Mouse (Mus musculus) neural tube, embryonic 14.5 days (tissue): Measurements from ENCODE around the gene Agtpbp1. TPM values are rescaled to one million over a fixed set of nuclear protein-coding genes. Genes with fewer than 3 reads are reported as not detected.

Experiments
- ATAC-seq: fragments of 200-750 bp; cut with Nextera tagmentation; 2 replicates; pipeline ENCODE4 v1.8.0; 2017; ENCODE audit warnings: low read depth, mild to moderate bottlenecking, moderate TSS enrichment, moderate library complexity
- H3K27ac ChIP-seq: fragments of 300-500 bp; sonication (generic); 2 replicates; pipeline ENCODE4 v1.5.1; 2014; ENCODE audit warnings: low read depth, mild to moderate bottlenecking, control low read depth, low read length, moderate library complexity, mixed read lengths
- H3K27me3 ChIP-seq: fragments of 300-500 bp; sonication (generic); 2 replicates; pipeline ENCODE4 v1.6.1; 2014; ENCODE audit warnings: low read length; ENCODE audit not compliant: control insufficient read depth, insufficient read depth
- H3K36me3 ChIP-seq: fragments of 300-500 bp; sonication (generic); 2 replicates; pipeline ENCODE4 v1.6.1; 2014; ENCODE audit warnings: low read length, mixed read lengths; ENCODE audit not compliant: control insufficient read depth, insufficient read depth
- H3K4me1 ChIP-seq: fragments of 300-500 bp; sonication (generic); 2 replicates; pipeline ENCODE4 v1.6.1; 2014; ENCODE audit warnings: low read length; ENCODE audit not compliant: control insufficient read depth, insufficient read depth
- H3K4me2 ChIP-seq: fragments of 300-500 bp; sonication (generic); 2 replicates; pipeline ENCODE4 v1.6.1; 2014; ENCODE audit warnings: mild to moderate bottlenecking, low read depth, low read length, control low read depth
- H3K4me3 ChIP-seq: fragments of 300-500 bp; sonication (generic); 2 replicates; pipeline ENCODE4 v1.5.1; 2014; ENCODE audit warnings: low read depth, low read length, control low read depth, mixed read lengths
- H3K9ac ChIP-seq: fragments of 300-500 bp; sonication (generic); replicated peaks from 2 replicates; pipeline ENCODE4 v1.6.1; 2014; ENCODE audit warnings: low read depth, mild to moderate bottlenecking, control low read depth, low read length, mixed read lengths
- H3K9me3 ChIP-seq: fragments of 300-500 bp; sonication (generic); 2 replicates; pipeline ENCODE4 v1.6.1; 2016; ENCODE audit warnings: low read length; ENCODE audit not compliant: control insufficient read depth
- WGBS: fragments of 180-500 bp; shearing (Covaris S2); extraction: QIAGEN DNeasy Blood & Tissue Kit; methylation state at CpG from one replicate; pipeline ENCODE4 v1.1.7; 2014; 5-methylcytosine and 5-hydroxymethylcytosine counted together
- polyA plus RNA-seq: library from polyadenylated mRNA; unstranded; fragments of >200 nt; fragmentation: Nextera tagmentation; extraction: Ambion mirVana; gene quantifications from 2 replicates; pipeline ENCODE4 v1.2.1, GENCODE M21; 2014

Agtpbp1 gene
- polyA plus RNA-seq, 1 experiment from 2014 or later: 112 TPM

- WGBS: 87% methylated on average over 5 of the region's 5 CpGs
- no peak overlapping the region for H3K9ac ChIP-seq
- no peaks in the 10 kb centered on the region for H3K9me3 ChIP-seq
- H3K36me3 ChIP-seq: no peaks in the 10 kb centered on the region
- no peak overlapping the region for H3K27ac ChIP-seq
- peaks cover 5% of the 10 kb centered on the region; the same call in 1 of the 2 replicates for H3K4me1 ChIP-seq
- no peak overlapping the region for H3K4me3 ChIP-seq
- no peak for ATAC-seq
- no peak overlapping the region for H3K4me2 ChIP-seq
- H3K27me3 ChIP-seq: no peaks in the 10 kb centered on the region
Measured at GRCm38 (mm10) chr13:59552286-59552685, 32.7 kb downstream of the Agtpbp1 start.

- 68% methylated on average over 1 of the region's 1 CpGs for WGBS
- Histone ChIP-seq H3K27ac (no peak overlapping the region), H3K36me3 (no peaks in the 10 kb centered on the region), H3K27me3 (no peaks in the 10 kb centered on the region), H3K4me1 (peaks cover 3% of the 10 kb centered on the region), H3K9ac (no peak overlapping the region), H3K4me2 (no peak overlapping the region), H3K4me3 (no peak overlapping the region), H3K9me3 (no peaks in the 10 kb centered on the region)
- ATAC-seq: no peak
Measured at GRCm38 (mm10) chr13:59549318-59549798, 35.7 kb downstream of the Agtpbp1 start.

GRCm38 (mm10) chr13:59547716-59548115 lies 37.3 kb downstream of the Agtpbp1 start:
- Histone ChIP-seq H3K36me3 (no peaks in the 10 kb centered on the region), H3K27me3 (no peaks in the 10 kb centered on the region), H3K9me3 (no peaks in the 10 kb centered on the region), H3K27ac (no peak overlapping the region), H3K4me1 (peaks cover 3% of the 10 kb centered on the region), H3K4me3 (no peak overlapping the region), H3K4me2 (no peak overlapping the region), H3K9ac (no peak overlapping the region)
- no peak for ATAC-seq
- 73% methylated on average over 4 of the region's 4 CpGs for WGBS

GRCm38 (mm10) chr13:59547091-59547490 lies 37.9 kb downstream of the Agtpbp1 start:
- Histone ChIP-seq H3K27ac (no peak overlapping the region), H3K36me3 (no peaks in the 10 kb centered on the region), H3K4me1 (peaks cover 3% of the 10 kb centered on the region), H3K27me3 (no peaks in the 10 kb centered on the region), H3K9me3 (no peaks in the 10 kb centered on the region), H3K9ac (no peak overlapping the region), H3K4me2 (no peak overlapping the region), H3K4me3 (no peak overlapping the region)
- ATAC-seq: no peak
- 59% methylated on average over 2 of the region's 2 CpGs for WGBS

GRCm38 (mm10) chr13:59542411-59542810 lies 42.6 kb downstream of the Agtpbp1 start:
- WGBS: 94% methylated on average over 10 of the region's 10 CpGs

GRCm38 (mm10) chr13:59540030-59540429 lies 45.0 kb downstream of the Agtpbp1 start:
- no peaks in the 10 kb centered on the region for H3K4me1 ChIP-seq
- no peak for ATAC-seq
- WGBS: 88% methylated on average over 5 of the region's 5 CpGs

More at GRCm38 (mm10) chr13:59542411-59542810, 42.6 kb downstream of the Agtpbp1 start:
- H3K4me3 ChIP-seq: no peak overlapping the region
- H3K9ac ChIP-seq: no peak overlapping the region
- H3K27me3 ChIP-seq: no peaks in the 10 kb centered on the region
- no peak overlapping the region for H3K27ac ChIP-seq
- H3K36me3 ChIP-seq: no peaks in the 10 kb centered on the region
- H3K4me2 ChIP-seq: no peak overlapping the region
- H3K9me3 ChIP-seq: no peaks in the 10 kb centered on the region
- no peak for ATAC-seq
- peaks cover 3% of the 10 kb centered on the region for H3K4me1 ChIP-seq

GRCm38 (mm10) chr13:59538661-59539060 lies 46.4 kb downstream of the Agtpbp1 start:
- 92% methylated on average over 5 of the region's 5 CpGs for WGBS
- ATAC-seq: no peak
- H3K9ac ChIP-seq: no peak overlapping the region
- no peaks in the 10 kb centered on the region for H3K27me3 ChIP-seq
- H3K4me3 ChIP-seq: no peak overlapping the region
- no peaks in the 10 kb centered on the region for H3K9me3 ChIP-seq
- H3K36me3 ChIP-seq: no peaks in the 10 kb centered on the region
- H3K4me2 ChIP-seq: no peak overlapping the region
- H3K27ac ChIP-seq: no peak overlapping the region
- no peaks in the 10 kb centered on the region for H3K4me1 ChIP-seq

More at GRCm38 (mm10) chr13:59540030-59540429, 45.0 kb downstream of the Agtpbp1 start:
- H3K9ac ChIP-seq: no peak overlapping the region
- H3K4me3 ChIP-seq: no peak overlapping the region
- H3K36me3 ChIP-seq: no peaks in the 10 kb centered on the region
- H3K4me2 ChIP-seq: no peak overlapping the region
- H3K27me3 ChIP-seq: no peaks in the 10 kb centered on the region
- no peak overlapping the region for H3K27ac ChIP-seq
- no peaks in the 10 kb centered on the region for H3K9me3 ChIP-seq

- WGBS: 86% methylated on average over 2 of the region's 2 CpGs
- Histone ChIP-seq H3K27me3 (no peaks in the 10 kb centered on the region), H3K9ac (no peak overlapping the region), H3K4me3 (no peak overlapping the region), H3K36me3 (peaks cover 4% of the 10 kb centered on the region; the same call in 1 of the 2 replicates), H3K4me1 (no peaks in the 10 kb centered on the region), H3K4me2 (no peak overlapping the region), H3K9me3 (no peaks in the 10 kb centered on the region), H3K27ac (no peak overlapping the region)
- no peak for ATAC-seq
Measured at GRCm38 (mm10) chr13:59536631-59537030, 48.4 kb downstream of the Agtpbp1 start.

- no peak overlapping the region for H3K4me2 ChIP-seq
- no peak overlapping the region for H3K4me3 ChIP-seq
- no peak overlapping the region for H3K9ac ChIP-seq
- 93% methylated on average over 6 of the region's 6 CpGs for WGBS
- no peak for ATAC-seq
- H3K4me1 ChIP-seq: no peaks in the 10 kb centered on the region
- H3K9me3 ChIP-seq: no peaks in the 10 kb centered on the region
- no peaks in the 10 kb centered on the region for H3K27me3 ChIP-seq
- peaks cover 4% of the 10 kb centered on the region; the same call in 1 of the 2 replicates for H3K36me3 ChIP-seq
- no peak overlapping the region for H3K27ac ChIP-seq
Measured at GRCm38 (mm10) chr13:59535746-59536145, 49.3 kb downstream of the Agtpbp1 start.
